In genomic region chr8:117569409-117569808, GRCm38 (mm10) we compare ENCODE assay signal across 8 mouse cellular contexts.
DNase-seq lines count a peak whose midpoint lies in the region; ATAC-seq and TF ChIP-seq lines count a peak whose summit lies in the region.

No protein-coding gene starts in this region.

- TF ChIP-seq CTCF in midbrain, postnatal 0 days (IDR thresholded peaks at IDR 0.05), result peak; percentile 87

- intact Hi-C loops in heart, postnatal 14 days (cut with DNase I), result loop anchor here (5.0 to 10.0 kb wide), 2 partner anchors 92 to 345 kb away; no protein-coding TSS in a partner anchor

- H3K4me2 ChIP-seq in hindbrain, embryonic 11.5 days (replicated peaks; ENCODE audit: low read depth, low read length), result no peak overlapping the region
- no peak overlapping the region for H3K4me2 ChIP-seq in hindbrain, embryonic 12.5 days (replicated peaks)
- no peak overlapping the region for H3K4me2 ChIP-seq in midbrain, postnatal 0 days (ENCODE audit: low read depth, low read length, poor library complexity, severe bottlenecking)

- no peaks in the 10 kb centered on the region for H3K27me3 ChIP-seq in hindbrain, embryonic 11.5 days (ENCODE audit: control insufficient read depth, insufficient read depth, low read length)
- no peaks in the 10 kb centered on the region for H3K27me3 ChIP-seq in hindbrain, embryonic 12.5 days
- no peaks in the 10 kb centered on the region for H3K27me3 ChIP-seq in midbrain, postnatal 0 days (ENCODE audit: insufficient read depth, low read length)

- peak; percentile 86 for DNase-seq in hindbrain, embryonic 11.5 days (ENCODE audit: low spot score)
- peak; percentile 50 for DNase-seq in WW6 (ENCODE audit: low read depth, low spot score)
- peak; percentile 69 to 70 for DNase-seq in cerebellum, postnatal 36 days
- DNase-seq in heart, postnatal 14 days, result peak; percentile 65 to 82
- peak; percentile 71 to 80 for DNase-seq in left cerebral cortex, adult 18-20 months (ENCODE audit: low spot score in 2 of 2)
- peak; percentile 64 for DNase-seq in midbrain, postnatal 0 days (ENCODE audit: low spot score)
- DNase-seq in thymus, postnatal 14 days, result peak; percentile 50

- H3K36me3 ChIP-seq in hindbrain, embryonic 11.5 days (ENCODE audit: control insufficient read depth, insufficient read depth, low read length), result no peaks in the 10 kb centered on the region
- H3K36me3 ChIP-seq in hindbrain, embryonic 12.5 days, result no peaks in the 10 kb centered on the region
- H3K36me3 ChIP-seq in midbrain, postnatal 0 days (ENCODE audit: insufficient read depth, low read length), result no peaks in the 10 kb centered on the region

- no peak overlapping the region for H3K27ac ChIP-seq in hindbrain, embryonic 11.5 days (ENCODE audit: low read depth, low read length)
- H3K27ac ChIP-seq in hindbrain, embryonic 12.5 days, result no peak overlapping the region
- no peak overlapping the region for H3K27ac ChIP-seq in midbrain, postnatal 0 days (ENCODE audit: low read depth, low read length)

- H3K9me3 ChIP-seq in hindbrain, embryonic 11.5 days (ENCODE audit: control insufficient read depth, low read length), result no peaks in the 10 kb centered on the region
- H3K9me3 ChIP-seq in hindbrain, embryonic 12.5 days (replicated peaks), result no peaks in the 10 kb centered on the region
- H3K9me3 ChIP-seq in midbrain, postnatal 0 days (ENCODE audit: low read length), result no peaks in the 10 kb centered on the region

- H3K9ac ChIP-seq in hindbrain, embryonic 11.5 days (ENCODE audit: low read depth, low read length), result no peak overlapping the region
- H3K9ac ChIP-seq in hindbrain, embryonic 12.5 days, result no peak overlapping the region
- no peak overlapping the region for H3K9ac ChIP-seq in midbrain, postnatal 0 days (replicated peaks; ENCODE audit: low read length, poor library complexity, severe bottlenecking)

- H3K4me3 ChIP-seq in hindbrain, embryonic 11.5 days (ENCODE audit: low read depth, low read length), result no peak overlapping the region
- no peak overlapping the region for H3K4me3 ChIP-seq in hindbrain, embryonic 12.5 days
- no peak overlapping the region for H3K4me3 ChIP-seq in midbrain, postnatal 0 days (ENCODE audit: low read depth, low read length)

- 30% methylated on average over 5 of the region's 5 CpGs for WGBS in hindbrain, embryonic 11.5 days
- WGBS in hindbrain, embryonic 12.5 days, result 42% methylated on average over 5 of the region's 5 CpGs
- WGBS in midbrain, postnatal 0 days, result 35% methylated on average over 5 of the region's 5 CpGs

- no peak for ATAC-seq in hindbrain, embryonic 11.5 days (ENCODE audit: low FRiP score)
- no peak for ATAC-seq in hindbrain, embryonic 12.5 days (ENCODE audit: low FRiP score)
- no peak for ATAC-seq in midbrain, postnatal 0 days (ENCODE audit: low FRiP score)

- no peaks in the 10 kb centered on the region for H3K4me1 ChIP-seq in hindbrain, embryonic 11.5 days (replicated peaks; ENCODE audit: control insufficient read depth, insufficient read depth, low read length)
- no peaks in the 10 kb centered on the region for H3K4me1 ChIP-seq in hindbrain, embryonic 12.5 days
- no peaks in the 10 kb centered on the region for H3K4me1 ChIP-seq in midbrain, postnatal 0 days (ENCODE audit: insufficient read depth, low read length)
